Mouse (Mus musculus) midbrain, embryonic 13.5 days (tissue): ENCODE results near the gene Ptpn3. TPM values are rescaled to one million over a fixed set of nuclear protein-coding genes. Genes with fewer than 3 reads are reported as not detected.
"Not testable (repeated sequence)": the region's sequence is repeated elsewhere in the genome, so short reads cannot be mapped to it uniquely, and the experiment has no call there.

Source experiments
- ATAC-seq: fragments of 200-750 bp; cut with Nextera tagmentation; 2 replicates; pipeline ENCODE4 v1.8.0; 2017; ENCODE audit warnings: mild to moderate bottlenecking, moderate TSS enrichment, moderate library complexity
- H3K27ac ChIP-seq: fragments of 300-500 bp; sonication (generic); 2 replicates; pipeline ENCODE4 v1.5.1; 2015; ENCODE audit warnings: inconsistent platforms, mild to moderate bottlenecking, moderate library complexity
- H3K27me3 ChIP-seq: fragments of 300-500 bp; sonication (generic); 2 replicates; pipeline ENCODE4 v1.6.1; 2015; ENCODE audit warnings: mild to moderate bottlenecking, inconsistent platforms
- H3K36me3 ChIP-seq: fragments of 300-500 bp; sonication (generic); 2 replicates; pipeline ENCODE4 v1.6.1; 2015; ENCODE audit warnings: mild to moderate bottlenecking, inconsistent platforms
- H3K4me1 ChIP-seq: fragments of 300-500 bp; sonication (generic); replicated peaks from 2 replicates; pipeline ENCODE4 v1.6.1; 2015; ENCODE audit warnings: inconsistent platforms
- H3K4me2 ChIP-seq: fragments of 300-500 bp; sonication (generic); replicated peaks from 2 replicates; pipeline ENCODE4 v1.6.1; 2015; ENCODE audit warnings: moderate library complexity, mild to moderate bottlenecking, inconsistent platforms
- H3K4me3 ChIP-seq: fragments of 300-500 bp; sonication (generic); replicated peaks from 2 replicates; pipeline ENCODE4 v1.5.1; 2015; ENCODE audit warnings: mild to moderate bottlenecking, inconsistent platforms
- H3K9ac ChIP-seq: fragments of 300-500 bp; sonication (generic); replicated peaks from 2 replicates; pipeline ENCODE4 v1.6.1; 2015; ENCODE audit warnings: mild to moderate bottlenecking, inconsistent platforms
- H3K9me3 ChIP-seq: fragments of 300-500 bp; sonication (generic); 2 replicates; pipeline ENCODE4 v1.6.1; 2016; ENCODE audit warnings: mild to moderate bottlenecking, inconsistent platforms
- WGBS: fragments of 180-500 bp; shearing (Covaris S2); methylation state at CpG from one replicate; pipeline ENCODE4 v1.1.7; 2015; 5-methylcytosine and 5-hydroxymethylcytosine counted together
- polyA plus RNA-seq: library from polyadenylated mRNA; unstranded; fragments of >200 nt; fragmentation: Nextera tagmentation; extraction: Ambion mirVana; gene quantifications from 2 replicates; pipeline ENCODE4 v1.2.1, GENCODE M21; 2015

Ptpn3 gene
- polyA plus RNA-seq, 1 experiment from 2014 or later = 1.5 TPM

- ATAC-seq = peak; percentile 81
- Histone ChIP-seq H3K9me3 (no peaks in the 10 kb centered on the region), H3K36me3 (no peaks in the 10 kb centered on the region), H3K4me2 (no peak overlapping the region), H3K27me3 (no peaks in the 10 kb centered on the region), H3K4me3 (no peak overlapping the region), H3K27ac (0 out of 2 replicates have a peak overlapping the region, but pooled peaks have one; percentile 7), H3K4me1 (peaks cover 15% of the 10 kb centered on the region), H3K9ac (0 out of 2 replicates have a peak overlapping the region, but pooled peaks have one; percentile 36)
- WGBS = 17% methylated on average over 8 of the region's 8 CpGs
These were observed 26.4 kb downstream of the Ptpn3 start for GRCm38 (mm10) chr4:57275116-57275743.

- no peaks in the 10 kb centered on the region for H3K36me3 ChIP-seq
- H3K4me2 ChIP-seq = no peak overlapping the region
- no peaks in the 10 kb centered on the region for H3K9me3 ChIP-seq
- H3K27ac ChIP-seq = no peak overlapping the region; the same call in 1 of the 2 replicates
- no peak overlapping the region for H3K4me3 ChIP-seq
- WGBS = 36% methylated on average over 15 of the region's 15 CpGs
- no peak for ATAC-seq
- H3K9ac ChIP-seq = no peak overlapping the region
- H3K27me3 ChIP-seq = no peaks in the 10 kb centered on the region
- peaks cover 15% of the 10 kb centered on the region for H3K4me1 ChIP-seq
These were observed 27.8 kb downstream of the Ptpn3 start for GRCm38 (mm10) chr4:57273532-57274502.

GRCm38 (mm10) chr4:57270991-57271390, 30.6 kb downstream of the Ptpn3 start:
- Histone ChIP-seq H3K27ac (no peak overlapping the region), H3K4me1 (peaks cover 18% of the 10 kb centered on the region), H3K9me3 (no peaks in the 10 kb centered on the region), H3K4me2 (no peak overlapping the region), H3K36me3 (no peaks in the 10 kb centered on the region), H3K4me3 (no peak overlapping the region), H3K27me3 (no peaks in the 10 kb centered on the region), H3K9ac (no peak overlapping the region)
- ATAC-seq = no peak
- 88% methylated on average over 8 of the region's 8 CpGs for WGBS

- H3K36me3 ChIP-seq, ATAC-seq, H3K27ac ChIP-seq, H3K9ac ChIP-seq, H3K4me3 ChIP-seq, H3K9me3 ChIP-seq, H3K27me3 ChIP-seq, H3K4me2 ChIP-seq: not testable (repeated sequence)
- 94% methylated on average over 5 of the region's 5 CpGs for WGBS
- peaks cover 18% of the 10 kb centered on the region for H3K4me1 ChIP-seq
These were observed 31.1 kb downstream of the Ptpn3 start for GRCm38 (mm10) chr4:57270489-57270888.

GRCm38 (mm10) chr4:57269344-57269743, 32.3 kb downstream of the Ptpn3 start:
- Histone ChIP-seq H3K4me3 (no peak overlapping the region), H3K27ac (no peak overlapping the region), H3K9me3 (no peaks in the 10 kb centered on the region), H3K36me3 (no peaks in the 10 kb centered on the region), H3K4me1 (peaks cover 18% of the 10 kb centered on the region), H3K9ac (no peak overlapping the region), H3K4me2 (no peak overlapping the region), H3K27me3 (no peaks in the 10 kb centered on the region)
- no peak for ATAC-seq
- WGBS = 88% methylated on average over 10 of the region's 10 CpGs

GRCm38 (mm10) chr4:57268330-57268729, 33.3 kb downstream of the Ptpn3 start:
- H3K9ac ChIP-seq = no peak overlapping the region
- no peaks in the 10 kb centered on the region for H3K27me3 ChIP-seq
- no peaks in the 10 kb centered on the region for H3K36me3 ChIP-seq
- H3K9me3 ChIP-seq = no peaks in the 10 kb centered on the region
- peaks cover 8% of the 10 kb centered on the region for H3K4me1 ChIP-seq
- no peak for ATAC-seq
- no peak overlapping the region for H3K4me3 ChIP-seq
- H3K27ac ChIP-seq = no peak overlapping the region
- WGBS = 88% methylated on average over 8 of the region's 8 CpGs
- no peak overlapping the region for H3K4me2 ChIP-seq

GRCm38 (mm10) chr4:57266389-57266788, 35.2 kb downstream of the Ptpn3 start:
- Histone ChIP-seq H3K9me3 (no peaks in the 10 kb centered on the region), H3K4me2 (no peak overlapping the region), H3K27me3 (no peaks in the 10 kb centered on the region), H3K9ac (no peak overlapping the region), H3K36me3 (no peaks in the 10 kb centered on the region), H3K4me3 (no peak overlapping the region), H3K27ac (no peak overlapping the region), H3K4me1 (0 out of 2 replicates have a peak, but pooled peaks cover 4% of the 10 kb centered on the region)
- 76% methylated on average over 9 of the region's 9 CpGs for WGBS
- no peak for ATAC-seq

GRCm38 (mm10) chr4:57263695-57264094, 37.9 kb downstream of the Ptpn3 start:
- Histone ChIP-seq H3K4me2 (no peak overlapping the region), H3K27ac (no peak overlapping the region), H3K9ac (no peak overlapping the region), H3K4me3 (no peak overlapping the region), H3K4me1 (peaks cover 6% of the 10 kb centered on the region), H3K36me3 (no peaks in the 10 kb centered on the region), H3K27me3 (no peaks in the 10 kb centered on the region), H3K9me3 (no peaks in the 10 kb centered on the region)
- no peak for ATAC-seq
- WGBS = 74% methylated on average over 7 of the region's 7 CpGs

GRCm38 (mm10) chr4:57263061-57263685, 38.5 kb downstream of the Ptpn3 start:
- ATAC-seq = 0 out of 2 replicates have a peak, but pooled peaks have one; percentile 46
- no peaks in the 10 kb centered on the region for H3K27me3 ChIP-seq
- H3K27ac ChIP-seq = no peak overlapping the region
- H3K4me1 ChIP-seq = peaks cover 11% of the 10 kb centered on the region
- no peaks in the 10 kb centered on the region for H3K36me3 ChIP-seq
- H3K4me2 ChIP-seq = no peak overlapping the region
- 78% methylated on average over 8 of the region's 8 CpGs for WGBS
- no peak overlapping the region for H3K9ac ChIP-seq
- no peak overlapping the region for H3K4me3 ChIP-seq
- H3K9me3 ChIP-seq = no peaks in the 10 kb centered on the region

- WGBS = 87% methylated on average over 8 of the region's 8 CpGs
- no peak overlapping the region for H3K9ac ChIP-seq
These were observed 39.2 kb downstream of the Ptpn3 start for GRCm38 (mm10) chr4:57262451-57262850.

GRCm38 (mm10) chr4:57261813-57262212, 39.8 kb downstream of the Ptpn3 start:
- H3K27me3 ChIP-seq = no peaks in the 10 kb centered on the region
- H3K27ac ChIP-seq = no peak overlapping the region
- peaks cover 14% of the 10 kb centered on the region for H3K4me1 ChIP-seq
- ATAC-seq = no peak
- H3K36me3 ChIP-seq = no peaks in the 10 kb centered on the region
- no peak overlapping the region for H3K4me3 ChIP-seq
- no peaks in the 10 kb centered on the region for H3K9me3 ChIP-seq
- 70% methylated on average over 9 of the region's 9 CpGs for WGBS
- H3K4me2 ChIP-seq = no peak overlapping the region
- no peak overlapping the region for H3K9ac ChIP-seq

More at GRCm38 (mm10) chr4:57262451-57262850, 39.2 kb downstream of the Ptpn3 start:
- Histone ChIP-seq H3K36me3 (no peaks in the 10 kb centered on the region), H3K9me3 (no peaks in the 10 kb centered on the region), H3K4me3 (no peak overlapping the region), H3K4me2 (no peak overlapping the region), H3K27me3 (no peaks in the 10 kb centered on the region), H3K4me1 (peaks cover 14% of the 10 kb centered on the region), H3K27ac (no peak overlapping the region)
- ATAC-seq = no peak
